Mouse (Mus musculus) bone marrow macrophage, adult 2 months (primary cell): ENCODE measurements around the gene Hmces. TPM values are rescaled to one million over a fixed set of nuclear protein-coding genes. Genes with fewer than 3 reads are reported as not detected.
"Not testable (repeated sequence)": the region's sequence is repeated elsewhere in the genome, so short reads cannot be mapped to it uniquely, and the experiment has no call there.

Source experiments
- H3K27ac ChIP-seq: 2 replicates; pipeline ENCODE4 v1.5.1; 2012; ENCODE audit warnings: low read depth, low read length; ENCODE audit not compliant: insufficient read depth
- H3K4me1 ChIP-seq: 2 replicates; pipeline ENCODE4 v1.6.1; 2012; ENCODE audit warnings: low read length; ENCODE audit not compliant: control insufficient read depth, insufficient read depth
- H3K4me3 ChIP-seq: 2 replicates; pipeline ENCODE4 v1.5.1; 2012; ENCODE audit warnings: mild to moderate bottlenecking, low read length, moderate library complexity; ENCODE audit not compliant: insufficient read depth
- CTCF ChIP-seq: IDR thresholded peaks from 2 replicates; pipeline ENCODE4 v1.5.1; 2012; ENCODE audit warnings: low read depth, mild to moderate bottlenecking, low read length, moderate library complexity
- POLR2A ChIP-seq: IDR thresholded peaks from 2 replicates; pipeline ENCODE4 v1.6.1; 2012; ENCODE audit warnings: mild to moderate bottlenecking, low read depth, low read length, borderline replicate concordance
- polyA plus RNA-seq: library from polyadenylated mRNA; stranded (reverse); fragments of >200 nt; gene quantifications from 2 replicates; pipeline ENCODE4 v1.2.4, GENCODE M21; 2012; ENCODE audit not compliant: missing spikeins, insufficient read depth, insufficient read length

Gene Hmces
- polyA plus RNA-seq, 1 experiment: 20.0 TPM

GRCm38 (mm10) chr6:87911559-87911958 lies 2.2 kb upstream of the Hmces start:
- no peak overlapping the region for H3K4me3 ChIP-seq
- no peak overlapping the region for H3K27ac ChIP-seq
- peaks cover 15% of the 10 kb centered on the region for H3K4me1 ChIP-seq
- TF ChIP-seq CTCF: no peak
- TF ChIP-seq POLR2A: no peak

GRCm38 (mm10) chr6:87914326-87915102 lies 779 bp downstream of the Hmces start:
- Histone ChIP-seq H3K27ac (no peak overlapping the region), H3K4me1 (peaks cover 15% of the 10 kb centered on the region), H3K4me3 (peak overlapping the region; percentile 92)
- no peak for TF ChIP-seq CTCF
- TF ChIP-seq POLR2A: no peak

GRCm38 (mm10) chr6:87915939-87916338 lies 2.2 kb downstream of the Hmces start:
- no peak overlapping the region for H3K27ac ChIP-seq
- H3K4me3 ChIP-seq: no peak overlapping the region
- TF ChIP-seq POLR2A (no peak), CTCF (no peak)
- H3K4me1 ChIP-seq: peaks cover 15% of the 10 kb centered on the region

- Histone ChIP-seq H3K27ac (no peak overlapping the region), H3K4me3 (no peak overlapping the region), H3K4me1 (peaks cover 11% of the 10 kb centered on the region)
- TF ChIP-seq POLR2A: no peak
- no peak for TF ChIP-seq CTCF
Measured at GRCm38 (mm10) chr6:87921201-87921600, 7.5 kb downstream of the Hmces start.

- H3K27ac ChIP-seq: no peak overlapping the region
- no peak for TF ChIP-seq CTCF
- TF ChIP-seq POLR2A: no peak
- no peak overlapping the region for H3K4me3 ChIP-seq
- H3K4me1 ChIP-seq: peaks cover 7% of the 10 kb centered on the region
Measured at GRCm38 (mm10) chr6:87923624-87924023, 9.9 kb downstream of the Hmces start.

- Histone ChIP-seq H3K27ac (no peak overlapping the region), H3K4me3 (no peak overlapping the region), H3K4me1 (peaks cover 13% of the 10 kb centered on the region)
- no peak for TF ChIP-seq CTCF
- TF ChIP-seq POLR2A: no peak
Measured at GRCm38 (mm10) chr6:87935037-87935436, 21.3 kb downstream of the Hmces start.

GRCm38 (mm10) chr6:87937178-87937788 lies 23.5 kb downstream of the Hmces start:
- no peak overlapping the region for H3K27ac ChIP-seq
- TF ChIP-seq CTCF (no peak), POLR2A (no peak)
- H3K4me3 ChIP-seq: no peak overlapping the region
- H3K4me1 ChIP-seq: peaks cover 13% of the 10 kb centered on the region

- peaks cover 13% of the 10 kb centered on the region for H3K4me1 ChIP-seq
- no peak overlapping the region for H3K4me3 ChIP-seq
- no peak overlapping the region for H3K27ac ChIP-seq
- TF ChIP-seq CTCF (no peak), POLR2A (no peak)
Measured at GRCm38 (mm10) chr6:87938941-87939340, 25.2 kb downstream of the Hmces start.

- Histone ChIP-seq H3K4me3 (no peak overlapping the region), H3K4me1 (no peaks in the 10 kb centered on the region), H3K27ac (no peak overlapping the region)
- TF ChIP-seq POLR2A: no peak
- no peak for TF ChIP-seq CTCF
Measured at GRCm38 (mm10) chr6:87942179-87942578, 28.4 kb downstream of the Hmces start.

- not testable (repeated sequence) for H3K4me1 ChIP-seq, H3K27ac ChIP-seq, H3K4me3 ChIP-seq
Measured at GRCm38 (mm10) chr6:87962457-87962856, 48.7 kb downstream of the Hmces start.

GRCm38 (mm10) chr6:87970041-87970440 lies 56.3 kb downstream of the Hmces start:
- H3K27ac ChIP-seq: no peak overlapping the region
- no peak for TF ChIP-seq POLR2A
- TF ChIP-seq CTCF: no peak
- H3K4me1 ChIP-seq: no peaks in the 10 kb centered on the region

More at GRCm38 (mm10) chr6:87970041-87970440, 56.3 kb downstream of the Hmces start:
- H3K4me3 ChIP-seq: no peak overlapping the region
